Mouse (Mus musculus): ENCODE results near the gene Elovl1. TPM values are rescaled to one million over a fixed set of nuclear protein-coding genes. Genes with fewer than 3 reads are reported as not detected.

The Elovl1 gene
- polyA plus RNA-seq, 1 experiment from 2014 or later, result 25.0 TPM

- WGBS, result 98% methylated on average over 3 of the region's 3 CpGs
- ATAC-seq (ENCODE audit: low FRiP score, low TSS enrichment), result no peak
- Histone ChIP-seq H3K4me2 (ENCODE audit: low read length) (no peak overlapping the region), H3K9ac (replicated peaks; ENCODE audit: low read length) (no peak overlapping the region), H3K27ac (replicated peaks; ENCODE audit: low read depth, low read length) (no peak overlapping the region), H3K4me3 (replicated peaks; ENCODE audit: low read depth, low read length) (no peak overlapping the region), H3K27me3 (ENCODE audit: control insufficient read depth, insufficient read depth, low read length) (no peaks in the 10 kb centered on the region), H3K9me3 (ENCODE audit: control insufficient read depth, low read length) (no peaks in the 10 kb centered on the region), H3K36me3 (ENCODE audit: control insufficient read depth, insufficient read depth, low read length) (peaks cover 59% of the 10 kb centered on the region), H3K4me1 (ENCODE audit: control insufficient read depth, insufficient read depth, low read length) (no peaks in the 10 kb centered on the region)
- no peak for DNase-seq
Measured at GRCm38 (mm10) chr4:118421384-118421783, 6.5 kb upstream of the Elovl1 start.

- WGBS, result 88% methylated on average over 4 of the region's 4 CpGs
- Histone ChIP-seq H3K9me3 (ENCODE audit: control insufficient read depth, low read length) (no peaks in the 10 kb centered on the region), H3K4me3 (replicated peaks; ENCODE audit: low read depth, low read length) (no peak overlapping the region), H3K9ac (replicated peaks; ENCODE audit: low read length) (no peak overlapping the region), H3K36me3 (ENCODE audit: control insufficient read depth, insufficient read depth, low read length) (peaks cover 31% of the 10 kb centered on the region), H3K27me3 (ENCODE audit: control insufficient read depth, insufficient read depth, low read length) (no peaks in the 10 kb centered on the region), H3K4me2 (ENCODE audit: low read length) (no peak overlapping the region), H3K4me1 (ENCODE audit: control insufficient read depth, insufficient read depth, low read length) (peaks cover 17% of the 10 kb centered on the region), H3K27ac (replicated peaks; ENCODE audit: low read depth, low read length) (no peak overlapping the region)
- DNase-seq (no peak), ATAC-seq (ENCODE audit: low FRiP score, low TSS enrichment) (no peak)
Measured at GRCm38 (mm10) chr4:118424541-118425160, 3.2 kb upstream of the Elovl1 start.

DNA sequence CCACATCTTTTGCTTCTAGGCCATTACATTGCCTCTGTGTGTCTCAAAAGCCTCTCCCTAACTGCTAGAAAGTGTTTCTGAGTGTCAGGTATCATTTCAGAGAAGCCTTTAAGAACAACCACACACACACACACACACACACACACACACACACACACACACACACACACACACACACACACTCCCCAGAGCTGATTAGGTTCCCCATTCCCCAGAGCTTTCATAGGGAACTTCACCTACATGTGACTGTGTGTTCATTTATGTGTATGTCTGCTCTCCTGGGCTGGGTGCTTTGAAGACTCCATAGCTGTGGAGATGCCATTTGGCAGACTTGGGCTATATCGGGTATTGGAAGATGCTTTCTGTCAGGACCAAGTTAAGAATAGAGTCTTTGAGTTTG lies 2.5 kb upstream of the Elovl1 start:
- no peak overlapping the region for H3K9ac ChIP-seq (replicated peaks; ENCODE audit: low read length)
- peaks cover 26% of the 10 kb centered on the region for H3K36me3 ChIP-seq (ENCODE audit: control insufficient read depth, insufficient read depth, low read length)
- DNase-seq (no peak), ATAC-seq (ENCODE audit: low FRiP score, low TSS enrichment) (no peak)
- H3K9me3 ChIP-seq (ENCODE audit: control insufficient read depth, low read length), result no peaks in the 10 kb centered on the region
- no peaks in the 10 kb centered on the region for H3K27me3 ChIP-seq (ENCODE audit: control insufficient read depth, insufficient read depth, low read length)
- H3K4me3 ChIP-seq (replicated peaks; ENCODE audit: low read depth, low read length), result no peak overlapping the region
- whole genome bisulfite sequencing, result 90% methylated on average over 1 of the region's 1 CpGs
- H3K4me1 ChIP-seq (ENCODE audit: control insufficient read depth, insufficient read depth, low read length), result peaks cover 17% of the 10 kb centered on the region
- no peak overlapping the region for H3K4me2 ChIP-seq (ENCODE audit: low read length)
- H3K27ac ChIP-seq (replicated peaks; ENCODE audit: low read depth, low read length), result no peak overlapping the region

DNA sequence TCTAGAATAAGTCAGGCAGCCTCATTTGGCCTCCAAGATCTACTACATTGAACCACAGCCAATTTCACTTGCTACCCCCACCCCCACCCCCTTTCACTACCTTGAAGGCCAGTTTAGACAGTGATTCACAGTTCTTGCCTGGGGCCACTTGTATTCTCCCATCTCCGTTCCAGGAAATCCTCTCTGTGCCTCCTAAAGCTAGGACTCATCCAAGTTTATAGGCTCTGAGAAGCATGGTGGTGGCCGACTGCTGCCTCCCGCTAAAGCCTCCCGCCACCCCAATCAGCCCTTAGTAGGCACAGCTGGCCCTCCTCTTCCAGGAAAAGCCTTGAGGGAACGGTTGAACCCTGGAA lies 502 bp upstream of the Elovl1 start:
- H3K4me3 ChIP-seq (replicated peaks; ENCODE audit: low read depth, low read length), result peak overlapping the region; percentile 49
- H3K9me3 ChIP-seq (ENCODE audit: control insufficient read depth, low read length), result no peaks in the 10 kb centered on the region
- ATAC-seq (ENCODE audit: low FRiP score, low TSS enrichment) (peak; percentile 15), DNase-seq (no peak)
- H3K27me3 ChIP-seq (ENCODE audit: control insufficient read depth, insufficient read depth, low read length), result no peaks in the 10 kb centered on the region
- peak overlapping the region; percentile 59 for H3K9ac ChIP-seq (replicated peaks; ENCODE audit: low read length)
- peak overlapping the region; percentile 64 for H3K27ac ChIP-seq (replicated peaks; ENCODE audit: low read depth, low read length)
- peaks cover 17% of the 10 kb centered on the region for H3K4me1 ChIP-seq (ENCODE audit: control insufficient read depth, insufficient read depth, low read length)
- peaks cover 20% of the 10 kb centered on the region for H3K36me3 ChIP-seq (ENCODE audit: control insufficient read depth, insufficient read depth, low read length)
- 4% methylated on average over 5 of the region's 5 CpGs for WGBS
- H3K4me2 ChIP-seq (ENCODE audit: low read length), result peak overlapping the region; percentile 87

DNA sequence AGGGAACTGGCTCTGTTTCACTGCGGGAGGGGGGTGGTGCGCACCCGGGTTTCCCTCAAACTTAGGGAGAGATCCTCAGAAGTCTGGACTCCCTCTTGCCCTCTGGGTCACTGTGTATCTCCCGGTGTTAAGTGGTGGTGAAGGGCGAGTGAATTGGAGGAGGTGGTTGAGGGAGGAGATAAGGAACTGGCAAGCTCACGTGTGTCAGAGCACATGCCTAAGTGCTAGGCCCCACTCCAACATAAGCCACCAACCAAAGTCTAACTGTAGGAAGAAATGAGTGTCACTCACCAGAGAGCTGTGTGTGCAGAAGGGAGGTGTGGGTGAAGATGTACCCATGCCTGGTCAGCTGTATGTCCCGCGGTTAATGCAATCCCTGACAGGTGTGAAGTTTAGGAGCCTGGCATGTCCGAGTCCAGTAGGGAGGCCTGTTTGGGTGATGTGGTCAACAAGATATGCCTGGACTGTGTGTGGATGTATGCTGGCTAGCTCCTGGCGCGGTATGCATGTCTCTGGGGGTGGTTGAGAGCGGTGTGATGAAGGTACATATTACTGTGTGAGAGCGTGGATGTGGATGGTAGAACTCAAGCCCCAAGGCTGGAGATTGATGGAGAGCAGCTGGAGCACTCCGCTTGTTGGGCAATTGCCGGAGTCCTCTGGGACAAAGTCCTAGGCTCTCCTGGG lies 780 bp downstream of the Elovl1 start:
- DNase-seq (no peak), ATAC-seq (ENCODE audit: low FRiP score, low TSS enrichment) (peak; percentile 2; the same call in 1 of the 2 replicates)
- peak overlapping the region; percentile 59 for H3K9ac ChIP-seq (replicated peaks; ENCODE audit: low read length)
- H3K9me3 ChIP-seq (ENCODE audit: control insufficient read depth, low read length), result no peaks in the 10 kb centered on the region
- peak overlapping the region; percentile 64; the same call in 1 of the 2 replicates for H3K27ac ChIP-seq (replicated peaks; ENCODE audit: low read depth, low read length)
- peaks cover 23% of the 10 kb centered on the region for H3K36me3 ChIP-seq (ENCODE audit: control insufficient read depth, insufficient read depth, low read length)
- WGBS, result 57% methylated on average over 15 of the region's 15 CpGs
- peaks cover 17% of the 10 kb centered on the region for H3K4me1 ChIP-seq (ENCODE audit: control insufficient read depth, insufficient read depth, low read length)
- H3K27me3 ChIP-seq (ENCODE audit: control insufficient read depth, insufficient read depth, low read length), result no peaks in the 10 kb centered on the region
- H3K4me3 ChIP-seq (replicated peaks; ENCODE audit: low read depth, low read length), result peak overlapping the region; percentile 49
- peak overlapping the region; percentile 87 for H3K4me2 ChIP-seq (ENCODE audit: low read length)

GRCm38 (mm10) chr4:118429215-118429895 lies 1.5 kb downstream of the Elovl1 start:
- peaks cover 23% of the 10 kb centered on the region for H3K36me3 ChIP-seq (ENCODE audit: control insufficient read depth, insufficient read depth, low read length)
- no peak overlapping the region for H3K9ac ChIP-seq (replicated peaks; ENCODE audit: low read length)
- no peak overlapping the region for H3K4me3 ChIP-seq (replicated peaks; ENCODE audit: low read depth, low read length)
- no peak overlapping the region for H3K4me2 ChIP-seq (ENCODE audit: low read length)
- no peak for ATAC-seq (ENCODE audit: low FRiP score, low TSS enrichment)
- WGBS, result 61% methylated on average over 7 of the region's 7 CpGs
- H3K4me1 ChIP-seq (ENCODE audit: control insufficient read depth, insufficient read depth, low read length), result peaks cover 17% of the 10 kb centered on the region
- no peaks in the 10 kb centered on the region for H3K9me3 ChIP-seq (ENCODE audit: control insufficient read depth, low read length)
- DNase-seq, result no peak
- no peak overlapping the region for H3K27ac ChIP-seq (replicated peaks; ENCODE audit: low read depth, low read length)
- H3K27me3 ChIP-seq (ENCODE audit: control insufficient read depth, insufficient read depth, low read length), result no peaks in the 10 kb centered on the region

DNA sequence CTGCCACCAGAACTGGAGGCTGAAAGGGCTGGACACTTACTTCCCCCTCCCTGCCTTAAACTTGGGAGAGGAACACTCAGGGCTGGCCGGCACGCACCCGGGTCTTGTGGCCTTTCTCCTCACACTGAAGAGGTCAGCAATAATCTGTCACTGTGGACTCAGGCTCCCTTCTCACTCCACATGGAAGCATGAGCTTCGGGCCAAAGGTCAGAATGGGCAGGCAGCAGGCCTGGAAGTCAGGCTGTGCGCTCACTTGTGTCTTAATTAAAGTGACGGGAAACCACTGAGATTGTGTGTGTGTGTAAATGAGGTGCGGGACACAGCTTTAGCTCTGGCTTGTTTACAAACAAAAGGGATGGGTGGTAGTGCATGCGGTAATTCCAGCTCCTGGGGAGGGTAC lies 4.4 kb downstream of the Elovl1 start:
- no peaks in the 10 kb centered on the region for H3K27me3 ChIP-seq (ENCODE audit: control insufficient read depth, insufficient read depth, low read length)
- peaks cover 21% of the 10 kb centered on the region for H3K4me1 ChIP-seq (ENCODE audit: control insufficient read depth, insufficient read depth, low read length)
- no peaks in the 10 kb centered on the region for H3K9me3 ChIP-seq (ENCODE audit: control insufficient read depth, low read length)
- H3K4me3 ChIP-seq (replicated peaks; ENCODE audit: low read depth, low read length), result no peak overlapping the region
- peaks cover 23% of the 10 kb centered on the region for H3K36me3 ChIP-seq (ENCODE audit: control insufficient read depth, insufficient read depth, low read length)
- DNase-seq (no peak), ATAC-seq (ENCODE audit: low FRiP score, low TSS enrichment) (no peak)
- H3K9ac ChIP-seq (replicated peaks; ENCODE audit: low read length), result no peak overlapping the region; the same call in 1 of the 2 replicates
- H3K4me2 ChIP-seq (ENCODE audit: low read length), result no peak overlapping the region
- H3K27ac ChIP-seq (replicated peaks; ENCODE audit: low read depth, low read length), result no peak overlapping the region
- 74% methylated on average over 8 of the region's 8 CpGs for WGBS

DNA sequence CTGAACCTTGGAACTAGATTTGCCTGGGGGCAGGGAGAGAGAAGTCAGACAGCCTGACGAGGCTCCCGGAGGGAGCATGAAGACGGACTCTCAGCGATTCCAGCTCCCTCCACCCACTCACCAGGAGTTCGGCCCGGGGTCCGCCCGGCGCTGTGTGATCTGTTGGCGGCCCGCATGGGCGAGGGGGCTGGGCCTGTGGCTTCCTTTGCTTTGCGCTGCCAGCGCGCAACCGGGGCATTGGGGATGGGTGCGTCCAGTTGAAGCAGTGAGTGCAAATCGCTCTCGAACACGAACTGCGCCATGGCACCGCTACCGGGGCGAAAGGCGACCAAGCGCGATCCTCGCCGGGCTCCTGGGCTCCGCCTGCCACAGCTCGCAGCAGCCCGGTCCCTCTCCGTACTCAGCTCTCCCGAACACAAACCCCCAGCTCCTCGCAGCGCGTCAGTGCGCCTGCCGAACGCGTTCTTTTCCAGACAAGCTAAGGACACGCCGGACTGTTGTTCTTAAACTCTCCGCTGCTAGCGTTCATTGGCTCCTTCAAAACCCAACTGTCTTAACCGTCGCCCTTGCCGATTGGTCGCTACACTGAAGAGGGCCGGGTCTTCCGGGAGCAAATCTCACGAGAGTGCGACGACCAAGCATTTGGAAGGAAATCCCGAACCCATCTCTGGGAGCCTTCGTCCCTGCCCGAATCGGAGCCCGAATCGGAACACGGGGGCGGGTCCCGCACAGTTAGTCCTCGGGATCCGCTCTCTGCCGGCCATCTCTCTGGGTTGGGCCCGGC lies 9.1 kb downstream of the Elovl1 start, which contains the start of gene Cdc20:
TSS of gene Cdc20 (minus strand) at position 533 of the 784 bp plus-strand sequence.
- Histone ChIP-seq H3K4me2 (ENCODE audit: low read length) (peak within 1 kb of the TSS; percentile 95), H3K27ac (replicated peaks; ENCODE audit: low read depth, low read length) (peak within 1 kb of the TSS; percentile 87), H3K4me3 (replicated peaks; ENCODE audit: low read depth, low read length) (peak within 1 kb of the TSS; percentile 50), H3K4me1 (ENCODE audit: control insufficient read depth, insufficient read depth, low read length) (peaks cover 16% of the 10 kb centered on the region), H3K9me3 (ENCODE audit: control insufficient read depth, low read length) (no peaks in the 10 kb centered on the region), H3K9ac (replicated peaks; ENCODE audit: low read length) (peak within 1 kb of the TSS; percentile 63), H3K36me3 (ENCODE audit: control insufficient read depth, insufficient read depth, low read length) (peaks cover 16% of the 10 kb centered on the region), H3K27me3 (ENCODE audit: control insufficient read depth, insufficient read depth, low read length) (no peaks in the 10 kb centered on the region)
- ATAC-seq (ENCODE audit: low FRiP score, low TSS enrichment) (peak; percentile 97), DNase-seq (peak; percentile 96)
- under 1% methylated on average over 67 of the region's 67 CpGs for WGBS
